Mouse (Mus musculus): ENCODE measurements at regions not wholly inside any gene's neighbourhood (a gene's known extent, or its start where the extent isn't known, plus 50 kb on each side); places are given as distances from the start of the nearest gene placed in this dataset.

GRCm38 (mm10) chr2:94590494-94590893 lies 152.6 kb upstream of the Api5 start:
- no peak for DNase-seq (ENCODE audit: low spot score in 2 of 2)

GRCm38 (mm10) chr2:94587255-94587654 lies 149.3 kb upstream of the Api5 start:
- no peak for DNase-seq (ENCODE audit: low spot score in 2 of 2)

GRCm38 (mm10) chr2:94571646-94572045 lies 133.7 kb upstream of the Api5 start:
- DNase-seq (ENCODE audit: low spot score in 2 of 2), result peak in 1 of 2 experiments; percentile 16

- peak in 1 of 2 experiments; percentile 57 for DNase-seq (ENCODE audit: low spot score in 2 of 2)
Measured at GRCm38 (mm10) chr2:94541230-94541905, 103.4 kb upstream of the Api5 start.

GRCm38 (mm10) chr2:94536631-94537030 lies 98.7 kb upstream of the Api5 start:
- no peak for DNase-seq (ENCODE audit: low spot score in 2 of 2)

- peak in 1 of 2 experiments; percentile 23 for DNase-seq (ENCODE audit: low spot score in 2 of 2)
Measured at GRCm38 (mm10) chr2:94531175-94531574, 93.2 kb upstream of the Api5 start.

- DNase-seq (ENCODE audit: low spot score in 2 of 2), result no peak
Measured at GRCm38 (mm10) chr2:94524536-94524935, 86.6 kb upstream of the Api5 start.

- DNase-seq (ENCODE audit: low spot score in 2 of 2), result no peak
Measured at GRCm38 (mm10) chr2:94516866-94517265, 78.9 kb upstream of the Api5 start.

GRCm38 (mm10) chr2:94512027-94512426 lies 74.1 kb upstream of the Api5 start:
- no peak for DNase-seq (ENCODE audit: low spot score in 2 of 2)

GRCm38 (mm10) chr2:94500649-94501048 lies 62.7 kb upstream of the Api5 start:
- no peak for DNase-seq (ENCODE audit: low spot score in 2 of 2)

- no peak for DNase-seq (ENCODE audit: low spot score in 2 of 2)
Measured at GRCm38 (mm10) chr2:94498516-94498915, 60.6 kb upstream of the Api5 start.

Small RNA genes lying in the stretch of these regions (microRNA-seq; reads per million reads assigned to microRNA genes)
- gene Gm44461, result 0 reads per million in 2 experiments
